Mouse (Mus musculus) adrenal gland, adult 8-10 months (tissue): Measurements from ENCODE around the gene Rhoh. TPM values are rescaled to one million over a fixed set of nuclear protein-coding genes. Genes with fewer than 3 reads are reported as not detected.

Experiments
- DNase-seq: peaks from one replicate; pipeline ENCODE4 v3.0.0; 2022
- total RNA-seq, 4 experiments: library from RNA; stranded (reverse); gene quantifications; 2 replicates each; pipeline ENCODE4 v1.2.4; 2022

Gene Rhoh
- total RNA-seq, 4 experiments from 2014 or later, result 0.45 to 1.2 (median 0.80) TPM

DNA sequence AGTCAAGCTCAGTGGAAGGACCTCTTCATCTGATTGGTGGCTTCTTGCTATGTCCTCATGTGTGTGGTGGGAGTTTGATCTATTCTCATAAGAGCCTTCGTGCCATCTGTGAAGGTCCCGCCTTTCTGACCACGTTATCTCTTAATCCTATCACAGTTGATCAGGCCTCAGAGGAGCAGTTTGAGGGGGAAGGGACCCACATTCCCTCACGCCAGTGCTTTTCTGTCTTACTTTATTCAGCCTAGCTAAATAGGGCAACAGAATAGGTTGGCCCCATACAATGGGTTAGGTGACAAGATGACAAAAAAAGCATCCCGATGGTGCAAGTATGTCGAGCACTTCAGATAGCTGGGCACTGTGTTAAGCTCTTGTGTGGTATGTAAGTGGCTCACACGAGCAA is 34.8 kb downstream of the Rhoh start:
- DNase-seq, result no peak

DNA sequence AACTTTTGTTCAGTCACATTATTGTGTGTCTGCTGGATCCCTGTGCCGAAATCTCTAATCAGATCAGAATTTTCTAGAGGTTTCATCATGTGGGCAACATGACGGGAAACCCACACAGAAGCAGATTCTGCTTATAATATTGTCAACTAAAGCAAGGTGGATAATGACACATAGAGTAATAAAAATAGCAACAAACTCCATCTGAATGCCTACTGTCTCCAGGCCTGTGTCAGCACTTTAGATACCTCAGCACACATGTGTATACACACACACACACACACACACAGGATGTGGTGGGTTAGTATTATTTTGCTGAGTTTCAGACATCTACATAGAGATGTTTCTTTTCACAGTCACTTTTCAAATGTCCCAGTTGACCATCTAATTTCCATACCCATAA is 36.7 kb downstream of the Rhoh start:
- DNase-seq, result no peak

DNA sequence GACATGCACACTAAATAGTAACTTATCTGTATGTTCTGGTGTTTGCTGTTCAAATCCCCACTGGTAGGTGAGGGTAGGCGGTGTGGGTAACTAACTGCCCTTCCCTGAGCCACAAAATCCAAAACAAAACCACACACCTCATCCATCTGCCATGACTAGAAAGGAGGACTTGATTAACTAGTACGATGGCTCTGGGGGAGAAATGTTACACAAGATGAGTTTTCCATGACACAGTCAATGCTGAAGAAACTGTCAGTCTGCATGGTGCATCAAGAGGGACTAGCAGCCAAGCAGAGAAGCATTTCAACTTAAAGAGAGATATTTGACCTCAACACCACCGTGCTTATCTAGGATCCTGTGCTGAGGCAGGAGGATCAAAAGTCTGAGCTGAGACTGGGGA is 37.7 kb downstream of the Rhoh start:
- DNase-seq, result no peak

DNA sequence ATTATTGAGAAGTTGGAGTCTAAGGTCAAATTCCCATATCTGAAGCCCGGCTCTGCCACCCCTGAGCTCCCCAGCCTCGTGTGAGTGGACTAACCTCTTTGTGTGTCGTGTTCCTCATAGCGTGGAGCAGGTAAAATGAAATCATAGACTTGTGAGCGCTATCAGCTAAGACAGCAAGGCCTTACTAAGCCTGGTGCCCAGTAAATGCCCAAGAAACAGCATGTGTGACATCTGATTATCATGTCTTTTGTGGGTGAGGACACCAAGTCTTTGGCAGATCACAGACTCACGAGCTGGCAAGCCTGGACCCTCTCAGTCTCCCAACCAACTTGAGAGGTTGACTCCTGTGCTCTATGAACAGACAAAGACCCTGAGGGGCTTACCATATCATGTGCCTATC is 39.1 kb downstream of the Rhoh start:
- no peak for DNase-seq

DNA sequence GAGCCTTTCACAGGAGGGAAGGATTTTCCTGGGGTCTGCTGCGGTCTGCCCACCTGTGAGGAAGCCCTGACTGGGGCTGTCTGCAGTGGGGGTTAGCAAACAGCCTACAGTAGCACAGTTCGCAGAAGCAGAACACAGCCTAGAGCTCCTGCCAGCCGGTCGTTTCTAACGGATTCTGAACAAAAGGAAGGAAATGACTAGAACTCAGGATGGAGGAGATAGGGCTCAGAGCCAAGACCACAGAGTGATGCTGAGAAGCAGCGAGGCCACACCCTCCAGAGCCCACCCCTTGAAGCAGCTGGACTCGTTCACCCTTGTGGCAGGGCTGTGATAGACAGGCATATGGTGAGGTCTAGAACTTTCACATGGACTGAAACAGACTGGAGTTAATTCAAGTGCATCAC is 39.9 kb downstream of the Rhoh start:
- no peak for DNase-seq

DNA sequence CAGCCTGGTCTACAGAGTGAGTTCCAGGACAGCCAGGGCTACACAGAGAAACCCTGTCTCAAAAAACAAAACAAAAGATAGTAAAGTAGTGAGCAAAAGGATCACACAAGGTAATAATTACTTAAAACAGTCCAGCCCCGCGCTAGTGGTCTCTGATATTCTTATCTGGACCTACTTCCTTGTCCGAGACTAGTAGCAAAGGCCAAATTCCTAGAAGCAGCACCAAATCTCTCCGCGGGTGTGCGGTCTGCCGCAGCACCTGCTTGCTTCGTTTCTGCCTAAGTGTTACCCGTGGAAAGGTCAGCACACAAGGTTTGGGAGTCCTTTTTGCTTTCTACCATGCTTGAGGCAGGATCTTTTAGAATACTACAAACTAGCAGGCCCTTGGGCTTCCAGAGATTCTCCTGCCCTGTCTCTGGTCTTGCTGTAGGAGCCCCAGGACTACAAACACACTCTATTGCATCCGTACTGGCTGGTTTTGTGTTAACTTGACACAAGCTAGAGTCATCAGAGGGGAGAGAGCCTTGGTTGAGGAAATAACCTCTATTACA is 40.9 kb downstream of the Rhoh start:
- no peak for DNase-seq

DNA sequence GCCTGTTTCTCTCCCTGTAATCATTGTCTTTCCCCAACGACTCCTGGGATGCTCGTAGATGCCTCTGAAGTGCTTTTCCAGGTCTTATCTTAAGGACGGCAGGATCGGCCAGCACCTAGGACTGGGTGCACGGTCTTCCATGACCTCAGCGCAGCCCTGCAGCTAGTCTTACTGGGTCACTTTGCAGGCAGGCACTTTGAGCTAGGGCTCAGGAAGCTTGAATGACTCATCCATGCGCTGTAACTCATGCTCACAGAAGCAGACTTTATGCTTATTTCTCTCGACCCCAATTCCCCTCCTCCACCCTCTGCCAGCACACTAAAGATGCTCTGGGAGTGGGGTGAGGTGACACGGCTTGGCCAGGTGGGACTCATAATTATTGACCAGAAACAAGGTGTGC is 41.8 kb downstream of the Rhoh start:
- DNase-seq, result no peak

DNA sequence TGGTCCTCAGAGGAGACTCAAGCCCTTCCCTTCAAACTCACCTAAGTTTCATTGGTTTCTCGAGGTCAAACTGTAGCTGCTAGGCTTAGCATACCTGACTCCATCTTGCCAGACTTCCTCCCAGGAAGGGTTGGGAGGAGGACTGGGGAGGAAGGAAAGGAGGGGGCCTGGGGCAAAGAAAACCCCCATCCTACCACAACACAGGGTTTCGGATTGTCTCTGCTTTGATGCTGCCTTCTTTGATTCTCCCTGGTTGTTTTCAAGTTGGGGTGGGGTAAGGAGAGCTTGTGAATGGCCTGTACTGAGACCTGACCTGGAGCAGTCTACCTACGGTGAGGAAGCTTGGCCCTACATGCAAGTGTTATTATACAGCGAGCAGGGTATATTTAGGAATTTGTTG is 43.5 kb downstream of the Rhoh start:
- no peak for DNase-seq

DNA sequence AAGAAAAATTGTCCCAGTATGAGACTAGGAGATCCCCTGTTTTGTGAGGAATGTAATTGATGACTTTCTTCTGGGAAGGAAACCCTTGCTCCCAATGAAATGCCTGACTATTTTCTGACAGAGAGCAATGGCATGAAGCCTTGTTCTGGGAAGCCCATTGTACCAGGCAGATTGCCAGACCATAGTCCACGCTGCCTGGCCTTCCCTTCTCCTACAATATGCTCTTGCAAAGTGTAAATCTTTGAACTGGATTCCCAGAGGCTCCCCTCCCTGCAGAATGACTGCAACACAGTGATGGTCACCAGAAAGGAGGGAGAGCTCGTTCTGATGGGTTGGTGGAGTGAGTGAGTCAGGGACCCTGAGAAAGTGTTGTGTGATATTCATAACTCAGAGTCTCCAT is 47.7 kb downstream of the Rhoh start:
- DNase-seq, result peak; percentile 41

DNA sequence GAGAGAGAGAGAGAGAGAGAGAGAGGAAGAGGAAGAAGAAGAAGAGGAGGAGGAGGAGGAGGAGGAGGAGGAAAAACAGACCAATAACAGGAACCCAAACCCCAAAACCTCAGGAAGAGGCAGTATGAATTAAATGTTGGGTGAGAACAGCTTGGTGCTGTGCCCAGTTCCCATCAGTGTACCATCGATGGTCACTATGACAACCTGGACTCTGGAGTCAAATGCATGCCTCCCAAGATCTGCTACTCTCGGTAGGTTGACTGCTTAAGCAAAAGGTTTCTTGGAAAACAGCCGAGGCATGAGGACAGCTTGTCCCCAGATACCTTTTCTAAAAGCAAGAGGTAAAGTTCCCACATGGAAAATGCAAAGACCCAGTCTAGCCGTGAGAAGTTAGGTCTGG is 48.3 kb downstream of the Rhoh start:
- DNase-seq, result no peak

DNA sequence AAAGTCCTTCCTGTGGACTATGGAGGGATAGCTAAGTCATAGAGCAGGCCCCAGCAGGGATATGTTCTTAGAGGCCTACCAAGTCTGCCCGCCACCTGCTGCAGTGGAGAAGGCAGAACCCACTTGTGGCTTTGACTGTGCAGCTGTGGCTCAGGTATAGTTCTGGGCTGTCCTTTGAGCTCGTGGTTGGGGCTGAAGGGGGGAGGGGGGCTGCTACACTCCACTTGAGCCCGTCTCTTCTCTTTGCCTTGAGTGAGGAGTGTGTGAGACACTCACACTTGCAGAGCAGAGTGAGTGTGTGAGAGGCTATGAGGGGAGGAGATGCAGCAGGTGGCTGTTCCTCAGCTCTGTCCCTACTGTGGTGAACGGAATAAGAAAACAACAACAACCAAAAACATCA is 49.4 kb downstream of the Rhoh start:
- DNase-seq, result no peak

DNA sequence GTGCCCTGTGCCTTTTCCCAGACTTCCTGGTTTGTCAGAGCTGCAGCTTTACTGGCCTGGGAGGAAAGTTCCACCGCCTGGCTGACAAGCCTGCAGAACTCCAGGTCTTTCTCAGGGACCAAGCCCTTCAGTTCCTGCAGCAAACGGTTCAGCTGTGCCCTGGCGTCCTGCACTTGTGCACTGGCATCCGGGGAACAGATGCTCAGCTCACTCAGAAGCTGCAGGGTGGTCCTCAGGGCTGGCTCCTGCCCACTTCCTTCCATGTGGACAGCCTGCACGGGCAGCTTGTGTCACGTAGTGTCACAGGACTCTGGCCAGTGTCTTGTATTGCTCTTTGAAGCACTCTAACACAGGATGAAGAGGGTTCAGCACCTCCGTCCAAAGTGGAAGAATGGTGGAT is 50.7 kb downstream of the Rhoh start:
- DNase-seq, result no peak

DNA sequence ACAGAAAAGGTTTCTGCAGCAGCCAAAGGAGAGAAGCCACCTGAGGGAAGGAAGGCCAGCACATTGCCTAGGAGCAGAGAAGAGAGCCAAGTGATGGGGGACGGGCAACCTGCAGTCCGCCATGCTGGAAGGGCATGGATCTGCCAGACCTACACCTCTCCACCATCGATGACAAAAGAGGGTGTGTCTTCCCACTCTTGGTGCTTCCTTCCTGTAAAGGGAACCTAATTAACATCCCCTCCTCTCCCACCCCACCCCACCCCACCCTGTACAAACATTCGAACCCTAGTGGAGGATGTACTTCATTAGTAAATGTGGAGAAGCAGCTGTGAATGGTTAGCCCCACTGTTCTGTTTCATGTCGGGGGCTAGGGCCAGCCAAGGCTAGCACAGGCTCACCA is 51.2 kb downstream of the Rhoh start:
- no peak for DNase-seq

DNA sequence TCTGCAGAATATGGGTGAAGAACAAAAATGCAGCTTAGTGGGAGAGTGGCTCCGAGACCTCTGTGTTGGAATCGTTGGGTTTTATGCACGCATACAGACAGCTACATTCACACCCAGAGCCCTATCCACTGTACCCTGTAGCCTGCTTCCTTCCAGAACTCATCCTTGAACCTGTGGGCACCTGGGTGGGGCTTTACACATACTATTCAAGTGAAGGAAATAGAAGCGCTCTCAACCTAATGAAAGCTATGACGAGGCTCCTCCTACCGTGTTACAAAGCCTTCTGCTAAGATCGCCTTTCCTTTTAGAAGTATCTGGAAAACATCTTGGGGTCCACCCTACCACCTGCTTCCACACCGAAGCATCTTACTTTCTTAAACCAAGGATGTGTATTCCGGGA is 52.1 kb downstream of the Rhoh start:
- DNase-seq, result no peak

DNA sequence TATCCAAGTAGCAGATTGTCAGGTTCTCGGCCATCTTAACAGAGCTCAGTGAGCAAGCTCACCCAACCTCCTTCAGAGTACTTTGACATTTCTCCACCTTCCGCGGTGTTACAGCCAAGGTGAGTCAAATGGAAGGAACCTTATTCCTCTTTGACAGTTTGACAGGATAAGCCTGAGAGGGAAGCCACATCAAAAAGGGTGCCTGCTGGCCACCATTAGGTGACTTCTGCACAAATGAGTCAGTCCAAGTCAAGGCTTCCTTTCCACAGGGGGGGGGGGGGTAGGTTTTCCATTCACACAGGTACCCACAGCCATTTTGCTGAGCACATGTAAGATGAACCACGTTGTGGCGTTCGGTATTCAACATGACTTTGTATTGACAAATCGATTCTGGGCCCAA is 53.3 kb downstream of the Rhoh start:
- no peak for DNase-seq

DNA sequence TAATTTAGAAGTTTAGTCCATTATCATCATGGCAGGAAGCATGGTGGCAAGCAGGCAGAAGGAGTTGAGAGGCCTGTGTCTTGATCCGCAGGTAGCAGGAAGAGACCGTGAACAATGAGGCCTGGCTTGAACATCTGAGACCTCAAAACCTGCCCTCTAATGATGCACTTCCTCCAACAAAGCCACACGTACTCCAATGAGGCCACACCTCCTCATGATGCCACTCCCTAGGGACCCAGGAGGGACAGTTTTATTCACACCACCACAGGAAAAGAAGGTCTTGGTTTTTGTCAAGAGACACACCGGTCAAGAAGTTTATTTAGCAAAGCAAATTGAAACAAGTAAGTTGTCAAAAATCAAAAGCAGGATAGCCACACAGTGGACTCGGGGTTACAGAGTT is 55.9 kb downstream of the Rhoh start:
- DNase-seq, result no peak

DNA sequence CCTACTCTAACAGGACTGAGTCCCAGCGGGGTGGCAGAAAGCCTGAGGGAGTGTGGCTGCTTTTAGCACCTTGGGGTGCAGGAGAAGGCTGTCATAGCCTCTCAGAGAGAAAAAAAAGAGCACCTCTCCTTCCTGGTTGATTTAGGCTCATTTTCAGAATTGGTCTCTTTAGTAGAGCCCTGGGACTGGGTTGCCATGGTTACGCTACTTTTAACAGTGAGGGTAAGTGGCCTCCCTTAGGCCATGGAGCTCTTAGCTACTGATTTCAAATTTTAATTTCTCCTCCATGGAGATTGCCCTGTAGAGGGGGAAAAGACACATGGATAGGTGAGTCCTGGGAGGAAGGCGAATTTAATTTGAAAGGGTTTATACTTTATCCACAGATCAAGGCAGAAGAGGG is 57.6 kb downstream of the Rhoh start:
- DNase-seq, result no peak

DNA sequence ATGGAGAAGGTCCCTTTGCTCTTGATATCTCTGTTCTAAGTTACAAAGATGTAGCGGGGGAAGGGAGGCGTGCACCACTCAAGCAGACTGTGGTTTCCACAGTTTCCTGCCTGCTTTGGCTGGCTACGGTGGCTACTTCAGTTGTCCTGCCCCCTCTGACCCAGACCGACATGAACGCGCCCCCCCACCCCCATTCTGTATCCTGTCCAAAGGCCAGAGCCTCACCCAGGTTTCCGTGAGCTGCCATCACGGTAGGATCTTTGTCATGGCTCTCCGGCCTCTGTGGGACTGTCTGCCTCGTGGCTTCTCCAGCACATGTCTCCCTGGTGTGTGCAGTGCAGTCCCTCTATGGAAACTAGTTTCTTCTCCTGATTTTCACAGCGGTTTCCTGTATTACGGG is 58.3 kb downstream of the Rhoh start:
- DNase-seq, result no peak

DNA sequence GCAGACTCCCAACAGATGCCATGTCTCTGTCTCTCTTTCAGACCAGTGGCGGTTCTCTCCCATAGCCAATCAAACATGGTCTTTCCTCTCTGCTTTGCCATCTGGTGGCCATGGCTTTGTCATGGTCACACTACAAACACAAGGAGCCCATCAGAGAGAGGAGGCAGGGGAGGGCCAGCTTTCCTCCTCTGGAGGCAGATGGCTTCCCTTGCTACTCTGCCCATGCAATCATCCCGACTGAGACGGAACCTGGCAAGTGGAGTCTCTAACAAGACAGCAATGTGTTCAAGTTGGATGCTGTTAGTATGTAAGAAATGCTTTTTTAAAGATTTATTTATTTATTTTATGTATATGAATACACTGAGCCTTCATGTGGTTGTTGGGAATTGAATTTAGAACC is 58.9 kb downstream of the Rhoh start:
- DNase-seq, result no peak

DNA sequence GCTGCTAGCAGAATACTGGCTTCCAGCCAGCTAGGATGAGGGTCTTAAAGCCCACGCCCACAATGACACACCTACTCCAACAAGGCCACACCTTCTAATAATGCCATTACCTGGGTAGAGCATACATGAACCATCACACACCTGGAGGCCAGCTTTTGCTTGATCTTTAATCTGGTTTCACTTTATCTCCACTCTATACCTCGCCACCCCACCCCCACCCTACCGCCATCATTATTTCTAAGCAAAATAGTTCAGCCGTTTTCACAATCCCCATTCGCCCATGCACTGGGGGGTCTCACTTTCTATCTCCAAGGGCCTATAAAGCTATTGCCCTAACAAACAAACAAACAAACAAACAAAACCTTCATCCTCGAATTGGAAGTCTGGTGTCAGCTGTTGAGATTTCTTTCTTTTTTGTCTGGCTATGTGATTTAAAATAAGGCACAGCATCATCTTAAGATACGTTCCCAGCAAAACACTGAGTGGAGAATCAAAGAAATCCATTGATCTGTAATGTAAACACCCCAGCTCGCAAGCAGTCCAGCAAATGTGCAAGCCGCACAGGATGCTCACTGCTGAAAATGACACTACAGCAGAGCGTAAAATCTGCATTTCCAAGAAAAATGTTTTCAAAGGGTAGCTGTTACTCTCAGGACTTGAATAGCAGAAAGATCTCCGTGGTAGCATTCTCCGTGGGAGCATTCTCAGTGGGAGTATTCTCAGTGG is 59.9 kb downstream of the Rhoh start:
- DNase-seq, result no peak

DNA sequence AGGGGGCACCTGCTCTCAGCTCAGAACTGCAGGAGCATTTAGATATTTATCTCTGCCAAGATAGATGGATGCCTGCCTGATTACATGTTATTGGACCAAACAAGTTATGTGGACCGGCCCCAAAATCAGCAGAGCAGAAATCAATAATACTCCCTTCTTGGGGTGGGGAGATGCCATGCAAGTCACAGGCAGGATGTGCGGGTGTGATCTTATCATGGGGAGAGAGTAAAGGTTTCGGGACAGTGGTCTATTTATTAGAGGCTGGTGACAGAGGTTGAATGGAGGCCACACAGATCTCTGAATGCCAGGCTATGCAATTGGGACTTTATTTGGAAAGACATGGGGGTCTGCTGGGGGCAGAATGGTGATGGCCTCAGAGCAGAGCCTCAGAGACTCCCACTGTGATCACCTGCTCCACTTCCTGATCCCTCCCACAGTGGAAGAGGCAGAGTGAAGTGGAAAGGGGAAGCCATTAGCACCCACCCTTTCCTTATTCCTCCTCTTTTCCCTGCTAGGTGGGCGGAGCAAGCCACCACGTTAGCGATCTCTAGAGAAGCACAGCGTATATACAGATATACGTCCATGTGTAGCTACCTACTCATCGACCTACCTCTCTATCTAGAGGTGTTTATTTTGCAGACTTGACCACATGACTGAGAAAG is 60.6 kb downstream of the Rhoh start:
- DNase-seq, result no peak

DNA sequence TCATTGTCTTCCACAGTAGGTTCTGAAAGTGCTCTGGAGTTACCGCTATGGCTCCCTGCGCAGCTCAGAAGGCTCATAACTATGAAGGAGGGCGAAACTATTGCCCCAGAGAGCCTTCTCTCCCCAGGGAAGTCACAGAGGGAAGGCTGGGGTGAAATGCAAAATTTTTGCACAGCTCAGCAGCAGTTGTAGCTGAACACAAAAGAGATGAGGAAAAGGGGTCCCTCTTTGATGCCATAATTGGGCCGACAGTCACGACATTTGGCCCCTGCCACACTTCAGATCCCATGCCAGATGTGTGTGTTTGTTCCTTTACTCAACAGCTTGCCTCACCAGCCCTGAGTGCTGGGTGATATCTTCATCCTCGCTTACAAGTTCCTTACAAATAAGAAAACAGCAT is 65.7 kb downstream of the Rhoh start:
- DNase-seq, result no peak

DNA sequence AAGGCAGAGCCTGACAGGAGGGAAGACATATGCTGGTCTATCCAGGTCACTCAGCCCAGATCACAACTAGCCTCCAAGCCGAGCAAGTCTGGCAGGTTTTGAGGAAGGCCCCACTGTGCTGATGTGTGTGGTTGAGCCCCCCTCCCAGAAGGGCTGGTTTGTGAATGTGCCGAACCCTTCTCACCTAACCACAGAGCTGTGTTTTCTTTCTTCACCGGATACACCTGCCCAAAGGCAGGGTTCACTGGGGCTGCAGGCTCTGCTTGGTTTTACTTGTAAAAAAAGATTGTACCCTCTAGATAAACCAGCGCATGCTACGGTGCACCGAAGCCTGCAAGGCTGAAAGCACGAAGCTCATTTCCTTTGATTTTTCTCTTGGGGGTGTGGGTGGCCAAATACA is 68.1 kb downstream of the Rhoh start:
- no peak for DNase-seq

DNA sequence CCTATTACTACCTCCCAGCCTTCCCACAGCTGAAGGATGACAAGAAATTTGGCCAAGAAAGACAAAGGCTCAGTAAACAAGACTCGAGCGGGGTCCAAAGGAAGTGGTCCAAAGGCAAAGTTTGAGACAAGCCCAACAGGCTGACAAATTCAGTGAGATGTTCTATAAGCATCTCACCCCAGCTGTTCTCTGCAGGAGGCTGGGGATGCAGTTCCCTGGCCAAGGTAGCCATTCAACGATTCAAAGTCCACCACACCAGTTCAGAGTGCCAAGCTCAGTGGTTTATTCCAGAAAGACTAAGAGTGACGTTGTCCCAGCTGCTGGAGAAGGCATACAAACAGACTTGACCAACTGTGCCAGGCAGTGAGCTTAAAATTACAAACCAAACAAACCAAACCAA is 69.2 kb downstream of the Rhoh start:
- DNase-seq, result no peak
